Mouse (Mus musculus) hindbrain, embryonic 11.5 days (tissue): ENCODE measurements around the gene Acpp. TPM values are rescaled to one million over a fixed set of nuclear protein-coding genes. Genes with fewer than 3 reads are reported as not detected.

Experiments used
- ATAC-seq: fragments of 200-750 bp; cut with Nextera tagmentation; 2 replicates; pipeline ENCODE4 v1.8.0; 2017; ENCODE audit warnings: mild to moderate bottlenecking, moderate TSS enrichment, moderate library complexity; ENCODE audit not compliant: low FRiP score
- DNase-seq: peaks from one replicate; pipeline ENCODE4 v3.0.0-alpha.2; 2015; ENCODE audit warnings: low spot score
- H3K27ac ChIP-seq: fragments of 300-500 bp; sonication (generic); 2 replicates; pipeline ENCODE4 v1.5.1; 2014; ENCODE audit warnings: mild to moderate bottlenecking, low read depth, low read length
- H3K27me3 ChIP-seq: fragments of 300-500 bp; sonication (generic); 2 replicates; pipeline ENCODE4 v1.6.1; 2014; ENCODE audit warnings: mild to moderate bottlenecking, low read length, moderate library complexity, mixed read lengths; ENCODE audit not compliant: control insufficient read depth, insufficient read depth
- H3K36me3 ChIP-seq: fragments of 300-500 bp; sonication (generic); 2 replicates; pipeline ENCODE4 v1.6.1; 2014; ENCODE audit warnings: mild to moderate bottlenecking, low read length, moderate library complexity, mixed read lengths; ENCODE audit not compliant: control insufficient read depth, insufficient read depth
- H3K4me1 ChIP-seq: fragments of 300-500 bp; sonication (generic); replicated peaks from 2 replicates; pipeline ENCODE4 v1.6.1; 2014; ENCODE audit warnings: low read length, mixed read lengths; ENCODE audit not compliant: control insufficient read depth, insufficient read depth
- H3K4me2 ChIP-seq: fragments of 300-500 bp; sonication (generic); replicated peaks from 2 replicates; pipeline ENCODE4 v1.6.1; 2014; ENCODE audit warnings: mild to moderate bottlenecking, low read depth, low read length
- H3K4me3 ChIP-seq: fragments of 300-500 bp; sonication (generic); 2 replicates; pipeline ENCODE4 v1.5.1; 2014; ENCODE audit warnings: low read depth, low read length
- H3K9ac ChIP-seq: fragments of 300-500 bp; sonication (generic); 2 replicates; pipeline ENCODE4 v1.6.1; 2014; ENCODE audit warnings: low read depth, low read length
- H3K9me3 ChIP-seq: fragments of 300-500 bp; sonication (generic); 2 replicates; pipeline ENCODE4 v1.6.1; 2016; ENCODE audit warnings: low read length; ENCODE audit not compliant: control insufficient read depth
- WGBS: fragments of 180-500 bp; shearing (Covaris S2); extraction: QIAGEN DNeasy Blood & Tissue Kit; methylation state at CpG from one replicate; pipeline ENCODE4 v1.1.7; 2014; 5-methylcytosine and 5-hydroxymethylcytosine counted together
- polyA plus RNA-seq: library from polyadenylated mRNA; unstranded; fragments of >200 nt; fragmentation: Nextera tagmentation; extraction: Ambion mirVana; gene quantifications from 2 replicates; pipeline ENCODE4 v1.2.1, GENCODE M21; 2014

The Acpp gene
- polyA plus RNA-seq, 1 experiment from 2014 or later = 0.37 TPM

DNA sequence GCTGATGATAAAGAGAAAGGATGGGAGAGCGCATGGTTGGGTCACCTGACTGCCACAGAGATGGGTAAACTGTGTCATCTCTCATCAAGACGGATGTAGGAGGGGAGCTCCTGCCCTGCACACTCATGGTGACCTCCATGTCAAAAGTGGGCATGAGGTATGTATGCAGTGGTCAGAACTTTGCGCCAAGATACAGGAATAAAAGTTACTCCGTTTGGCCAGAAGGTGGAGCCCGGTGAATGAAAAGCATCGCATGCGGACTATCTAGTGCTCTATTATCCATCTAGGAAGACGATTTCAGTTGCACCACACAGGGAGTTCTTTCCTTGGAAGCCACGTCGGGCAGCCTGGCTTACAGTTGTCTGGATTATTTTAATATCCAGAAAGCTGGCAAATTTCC, 22.0 kb downstream of the Acpp start:
- Histone ChIP-seq H3K27ac (no peak overlapping the region), H3K36me3 (no peaks in the 10 kb centered on the region), H3K9ac (no peak overlapping the region), H3K9me3 (no peaks in the 10 kb centered on the region), H3K27me3 (no peaks in the 10 kb centered on the region), H3K4me1 (no peaks in the 10 kb centered on the region), H3K4me3 (no peak overlapping the region), H3K4me2 (no peak overlapping the region)
- DNase-seq = peak; percentile 70
- 14% methylated on average over 10 of the region's 10 CpGs for WGBS
- no peak for ATAC-seq

DNA sequence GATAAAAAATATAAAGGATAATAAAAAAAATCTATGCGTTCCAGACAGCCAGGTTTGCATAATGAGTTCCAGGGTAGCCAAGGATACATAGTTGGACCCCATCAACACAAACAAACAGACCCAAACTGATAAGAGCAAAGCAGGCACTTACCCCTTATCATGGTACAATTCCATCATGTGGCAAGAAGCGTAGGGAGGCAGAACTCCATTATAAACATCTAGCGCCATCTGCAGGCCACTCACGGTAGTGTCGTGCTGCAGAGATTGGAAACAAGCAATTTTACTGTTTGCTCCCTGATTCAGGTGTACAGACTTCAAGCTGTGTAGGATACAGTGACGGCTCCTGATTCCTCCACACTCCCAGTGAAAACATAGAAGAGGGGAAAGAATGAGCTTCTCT, 30.8 kb downstream of the Acpp start:
- DNase-seq = peak; percentile 87
- Histone ChIP-seq H3K27me3 (no peaks in the 10 kb centered on the region), H3K36me3 (no peaks in the 10 kb centered on the region), H3K4me3 (no peak overlapping the region), H3K4me2 (no peak overlapping the region), H3K9me3 (no peaks in the 10 kb centered on the region), H3K9ac (no peak overlapping the region), H3K4me1 (no peaks in the 10 kb centered on the region), H3K27ac (no peak overlapping the region)
- no peak for ATAC-seq
- 11% methylated on average over 6 of the region's 6 CpGs for WGBS

DNA sequence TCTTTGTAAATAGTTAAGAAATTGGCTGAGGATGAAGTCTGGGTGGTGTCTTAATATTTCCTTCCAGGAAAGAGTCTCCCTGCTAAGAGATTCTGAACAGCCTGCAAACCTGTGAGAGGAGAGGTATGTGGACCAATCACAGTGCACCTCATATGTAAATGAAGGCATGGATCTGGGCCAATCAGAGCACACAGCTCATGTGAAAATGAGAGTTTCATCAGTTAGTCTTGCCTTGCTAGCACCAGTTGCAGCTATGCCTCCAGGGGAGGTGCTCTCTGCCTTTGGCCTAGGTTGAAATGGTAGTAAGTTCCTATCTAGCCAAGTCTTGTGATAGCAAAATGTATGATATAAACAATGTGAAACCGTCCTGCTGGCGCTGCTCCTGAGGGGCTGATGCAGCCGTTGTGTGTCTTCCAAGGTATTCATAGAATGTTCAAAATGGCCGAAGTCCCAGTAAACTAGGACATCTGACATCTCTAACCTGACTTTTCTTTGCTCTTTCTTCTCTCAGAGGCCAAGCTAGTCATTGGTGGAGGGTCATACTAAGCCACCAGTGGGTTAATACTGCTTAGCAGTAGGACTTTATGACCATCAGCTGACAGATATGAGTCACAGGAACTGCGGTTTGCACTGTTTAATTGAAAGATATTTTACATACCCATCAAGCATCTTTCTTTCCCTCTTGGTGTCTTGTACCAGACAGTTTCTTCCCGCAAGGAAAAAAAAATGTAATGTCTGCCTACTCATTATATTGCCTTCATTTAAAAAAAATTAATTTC, 32.0 kb downstream of the Acpp start:
- DNase-seq (no peak), ATAC-seq (no peak)
- Histone ChIP-seq H3K4me2 (no peak overlapping the region), H3K9ac (no peak overlapping the region), H3K27ac (no peak overlapping the region), H3K36me3 (no peaks in the 10 kb centered on the region), H3K27me3 (no peaks in the 10 kb centered on the region), H3K4me3 (no peak overlapping the region), H3K4me1 (no peaks in the 10 kb centered on the region), H3K9me3 (no peaks in the 10 kb centered on the region)
- WGBS = 92% methylated on average over 6 of the region's 6 CpGs

DNA sequence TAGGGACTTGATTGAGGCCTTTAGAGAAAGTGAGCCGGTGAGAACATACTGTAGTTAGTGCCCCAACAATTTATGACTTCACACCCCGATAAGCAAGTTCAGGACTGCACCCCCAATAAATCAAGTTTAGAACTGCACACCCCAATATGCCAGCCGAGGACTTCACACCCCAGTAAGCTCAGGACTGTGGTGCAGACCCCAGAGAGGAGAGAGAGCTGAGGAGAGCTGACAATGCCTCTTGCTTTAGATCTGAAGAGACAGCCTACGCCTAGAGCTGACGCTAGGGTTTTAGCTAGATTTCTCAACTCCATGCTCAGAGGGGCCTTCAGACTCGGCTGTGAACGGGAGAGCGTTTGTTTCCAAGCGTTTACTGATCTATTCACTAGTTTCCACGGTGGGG, 32.7 kb downstream of the Acpp start:
- ATAC-seq (no peak), DNase-seq (no peak)
- WGBS = 87% methylated on average over 10 of the region's 10 CpGs
- Histone ChIP-seq H3K9me3 (no peaks in the 10 kb centered on the region), H3K9ac (no peak overlapping the region), H3K4me1 (no peaks in the 10 kb centered on the region), H3K36me3 (no peaks in the 10 kb centered on the region), H3K27me3 (no peaks in the 10 kb centered on the region), H3K4me3 (no peak overlapping the region), H3K4me2 (no peak overlapping the region), H3K27ac (no peak overlapping the region)

DNA sequence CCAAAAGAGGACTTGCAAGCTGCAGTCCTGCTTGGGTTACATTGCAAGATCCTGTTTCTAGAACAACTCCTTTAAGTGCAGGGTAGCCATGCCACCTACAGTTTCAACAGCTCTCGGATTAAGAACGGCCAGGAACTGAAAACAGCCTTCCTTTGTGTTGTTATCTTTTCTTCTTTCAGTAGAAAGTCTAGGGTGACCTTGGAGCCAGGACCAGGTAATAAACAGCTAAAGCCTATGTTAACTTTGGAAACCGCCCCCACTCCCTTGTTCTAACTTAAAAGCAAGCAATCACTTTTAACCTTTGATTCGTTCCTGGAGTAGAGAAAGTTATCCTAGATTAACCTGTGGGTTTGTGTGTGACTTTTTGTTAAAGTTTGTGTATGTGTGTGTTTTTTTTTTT, 33.2 kb downstream of the Acpp start:
- no peaks in the 10 kb centered on the region for H3K36me3 ChIP-seq
- no peaks in the 10 kb centered on the region for H3K9me3 ChIP-seq
- no peaks in the 10 kb centered on the region for H3K4me1 ChIP-seq
- H3K27ac ChIP-seq = no peak overlapping the region
- no peak overlapping the region for H3K4me2 ChIP-seq
- no peak overlapping the region for H3K9ac ChIP-seq
- 85% methylated on average over 4 of the region's 4 CpGs for WGBS
- DNase-seq (no peak), ATAC-seq (no peak)
- no peak overlapping the region for H3K4me3 ChIP-seq
- no peaks in the 10 kb centered on the region for H3K27me3 ChIP-seq

DNA sequence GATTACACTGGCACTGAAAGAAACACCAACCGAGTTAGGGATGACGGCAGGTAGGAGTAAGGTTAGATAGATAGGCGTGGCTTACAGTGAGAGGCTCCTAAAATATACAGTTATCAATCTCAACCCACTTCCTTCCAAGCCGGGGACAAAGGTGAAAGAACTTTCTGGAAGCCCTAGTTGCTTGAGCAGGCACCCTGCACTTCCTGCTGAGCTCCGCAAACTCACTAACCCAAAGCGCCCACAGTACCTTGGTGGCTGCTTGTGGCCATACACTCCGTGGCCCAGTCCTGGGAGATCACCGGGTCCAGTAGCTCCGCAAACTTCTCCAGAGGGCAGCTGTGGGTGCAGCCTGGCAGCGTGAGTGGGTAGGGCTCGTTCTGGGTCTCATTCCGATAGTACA, 37.0 kb downstream of the Acpp start:
- Histone ChIP-seq H3K4me3 (no peak overlapping the region), H3K4me2 (no peak overlapping the region), H3K4me1 (no peaks in the 10 kb centered on the region), H3K9ac (no peak overlapping the region), H3K27me3 (no peaks in the 10 kb centered on the region), H3K9me3 (no peaks in the 10 kb centered on the region), H3K36me3 (no peaks in the 10 kb centered on the region), H3K27ac (no peak overlapping the region)
- no peak for ATAC-seq
- 86% methylated on average over 12 of the region's 12 CpGs for WGBS
- no peak for DNase-seq

DNA sequence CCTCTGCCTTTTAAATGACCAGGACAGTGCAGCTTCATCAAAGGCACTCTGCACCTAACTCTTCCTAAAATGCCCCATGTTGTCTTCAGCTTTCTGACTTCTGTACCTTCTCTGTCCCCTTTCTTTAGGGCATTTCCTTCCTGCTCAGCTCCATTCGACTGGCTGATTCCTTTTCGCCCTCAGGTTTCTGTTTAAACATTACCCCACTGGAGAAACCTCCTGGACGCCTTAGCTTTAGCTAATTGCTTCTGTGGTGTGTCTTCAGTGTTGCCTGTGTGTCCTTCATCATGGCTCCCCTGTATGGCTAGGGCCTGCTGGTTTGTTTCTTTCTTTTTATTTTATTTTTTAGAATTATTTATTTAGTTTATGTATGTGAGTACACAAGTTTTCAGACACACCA, 40.5 kb downstream of the Acpp start:
- 75% methylated on average over 3 of the region's 3 CpGs for WGBS
- ATAC-seq (no peak), DNase-seq (no peak)
- no peak overlapping the region for H3K9ac ChIP-seq
- no peaks in the 10 kb centered on the region for H3K9me3 ChIP-seq
- H3K4me1 ChIP-seq = no peaks in the 10 kb centered on the region
- no peak overlapping the region for H3K4me3 ChIP-seq
- no peak overlapping the region for H3K4me2 ChIP-seq
- H3K27ac ChIP-seq = no peak overlapping the region
- H3K27me3 ChIP-seq = no peaks in the 10 kb centered on the region
- H3K36me3 ChIP-seq = no peaks in the 10 kb centered on the region

DNA sequence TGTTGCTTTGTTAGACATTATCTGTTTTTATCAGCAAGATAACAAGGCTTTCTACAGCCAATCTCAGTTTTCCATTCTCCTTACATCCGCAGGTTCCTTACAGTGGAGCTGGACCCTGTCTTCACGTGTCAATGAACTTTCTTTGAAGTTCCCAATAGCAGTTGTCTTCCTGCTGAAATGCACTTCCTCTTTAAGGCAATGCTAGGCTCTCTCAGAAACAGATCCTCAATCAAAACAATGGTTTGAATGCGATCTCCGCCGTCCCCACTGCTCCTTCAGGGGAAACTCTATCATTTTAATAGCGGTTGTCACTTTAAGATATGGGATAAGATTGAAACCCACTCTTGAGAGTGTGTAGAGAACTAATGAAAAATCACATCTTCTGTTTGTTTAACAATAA, 52.6 kb downstream of the Acpp start:
- H3K9ac ChIP-seq = no peak overlapping the region
- H3K4me1 ChIP-seq = no peaks in the 10 kb centered on the region
- no peak overlapping the region for H3K4me2 ChIP-seq
- DNase-seq (no peak), ATAC-seq (no peak)
- WGBS = 78% methylated on average over 6 of the region's 6 CpGs
- no peak overlapping the region for H3K27ac ChIP-seq
- no peaks in the 10 kb centered on the region for H3K27me3 ChIP-seq
- H3K36me3 ChIP-seq = no peaks in the 10 kb centered on the region
- H3K4me3 ChIP-seq = no peak overlapping the region
- H3K9me3 ChIP-seq = no peaks in the 10 kb centered on the region

DNA sequence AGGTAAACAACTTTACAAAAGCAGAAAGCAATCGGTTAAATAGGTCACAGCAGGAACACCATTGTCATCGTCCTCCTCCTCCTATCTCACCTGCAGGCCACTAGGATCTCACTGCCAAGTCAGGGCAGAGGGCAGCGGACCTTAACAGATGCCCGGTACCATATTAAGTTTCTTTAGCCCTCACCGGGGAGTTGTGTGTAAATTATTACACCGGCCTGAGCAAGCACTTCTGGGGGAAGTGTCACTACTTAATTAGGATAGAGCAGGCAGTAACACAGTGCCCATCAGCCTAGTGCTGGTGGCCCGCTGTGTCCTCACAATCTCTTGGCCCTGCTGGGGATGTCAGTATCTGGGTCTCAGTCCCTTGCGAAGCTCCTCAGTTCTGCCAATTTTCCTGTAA, 55.0 kb downstream of the Acpp start:
- H3K27ac ChIP-seq = no peak overlapping the region
- no peak for ATAC-seq
- H3K9ac ChIP-seq = no peak overlapping the region
- H3K36me3 ChIP-seq = no peaks in the 10 kb centered on the region
- H3K9me3 ChIP-seq = no peaks in the 10 kb centered on the region
- H3K4me3 ChIP-seq = no peak overlapping the region
- H3K27me3 ChIP-seq = no peaks in the 10 kb centered on the region
- DNase-seq = no peak
- H3K4me1 ChIP-seq = no peaks in the 10 kb centered on the region
- H3K4me2 ChIP-seq = no peak overlapping the region
- 25% methylated on average over 8 of the region's 8 CpGs for WGBS
